Mouse (Mus musculus): ENCODE results near the gene Gadd45b. TPM values are rescaled to one million over a fixed set of nuclear protein-coding genes. Genes with fewer than 3 reads are reported as not detected.

Gadd45b gene
- total and polyA plus RNA-seq, 3 experiments, result 14.9 to 52.5 (median 24.4) TPM

DNA sequence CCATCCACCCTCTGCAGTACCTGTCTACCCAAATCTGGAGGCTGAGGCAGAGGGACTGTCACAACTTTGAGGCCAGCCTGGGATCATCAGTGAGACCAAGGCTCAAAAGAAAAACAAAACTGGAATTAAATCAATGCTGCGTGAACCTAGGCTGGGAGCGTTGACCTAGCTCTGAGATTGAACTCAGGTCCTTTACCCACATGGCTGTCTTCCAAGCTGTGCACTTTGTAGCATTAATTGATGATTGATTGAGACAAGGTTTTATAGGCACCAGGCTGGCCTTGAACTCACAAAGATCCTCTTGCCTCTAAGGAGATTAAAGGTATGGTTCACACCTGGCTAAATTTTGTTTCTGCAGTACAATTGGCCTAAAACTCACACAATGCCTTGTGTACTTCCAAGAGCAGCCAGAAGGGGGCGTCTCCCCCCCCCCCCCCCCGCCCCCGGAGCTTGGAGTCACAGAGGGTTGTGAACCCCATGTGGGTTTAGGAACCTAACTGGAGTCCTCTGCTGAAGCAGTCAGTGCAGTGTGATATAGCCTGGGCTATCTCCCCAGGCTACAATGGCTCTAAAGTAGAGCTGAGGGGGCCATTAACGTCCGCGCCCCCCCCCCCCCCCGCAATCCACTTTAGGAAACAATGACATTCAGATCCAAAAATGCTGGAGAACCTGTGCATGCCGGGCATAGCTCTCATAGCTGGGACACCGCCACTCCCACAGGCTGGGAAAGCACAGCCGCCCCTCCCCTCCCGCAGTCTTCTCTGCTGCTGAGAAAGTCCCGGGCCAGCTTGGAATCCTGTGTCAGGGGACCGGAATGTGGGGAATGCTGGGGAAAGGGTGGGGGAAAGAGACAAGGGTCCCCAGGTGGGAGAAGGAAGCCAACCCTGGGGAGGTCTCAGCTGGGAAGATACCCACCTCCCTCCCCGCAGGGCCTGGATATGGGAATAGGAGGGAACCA is 31.0 kb downstream of the Gadd45b start:
- no peaks in the 10 kb centered on the region for H3K79me2 ChIP-seq (replicated peaks; ENCODE audit: control insufficient read depth, extremely low read depth, insufficient read depth, poor library complexity, severe bottlenecking)
- TF ChIP-seq CHD1 (IDR thresholded peaks at IDR 0.05; ENCODE audit: low read depth, low read length) (no peak), RAD21 (IDR thresholded peaks at IDR 0.05; ENCODE audit: low read depth, low read length) (peak; percentile 10), CTCF (conservative IDR thresholded peaks at IDR 0.05 in 1 of 2, IDR thresholded peaks at IDR 0.05 in 1 of 2; ENCODE audit: low read depth in 2 of 2, low read length in 2 of 2) (peak; percentile 54 to 65), SMC3 (IDR thresholded peaks at IDR 0.05; ENCODE audit: low read depth, low read length) (peak; percentile 57), MXI1 (IDR thresholded peaks at IDR 0.05; ENCODE audit: low read depth, low read length) (no peak)
- H3K4me3 ChIP-seq (replicated peaks in 1 of 3; ENCODE audit: low read depth in 2 of 3, low read length in 2 of 3, poor library complexity in 1 of 3), result no peak overlapping the region
- dilution Hi-C loops (cut with MboI; ENCODE audit: extremely low pct_ligation_motif_present, extremely low pct_unique_long_range_greater_than_20kb, low sequenced_read_pairs) (no loop called here), in situ Hi-C loops (cut with MboI; ENCODE audit: low pct_ligation_motif_present, low pct_unique_long_range_greater_than_20kb, low sequenced_read_pairs) (no loop called here)
- H3K9ac ChIP-seq (ENCODE audit: insufficient read depth, low read depth), result no peak overlapping the region
- no peaks in the 10 kb centered on the region for H3K27me3 ChIP-seq (replicated peaks)
- peaks cover 20 to 46% of the 10 kb centered on the region in 2 experiments for H3K4me1 ChIP-seq (ENCODE audit: control insufficient read depth in 1 of 2, insufficient read depth in 2 of 2)
- H3K4me2 ChIP-seq (ENCODE audit: insufficient read depth, low read depth, poor library complexity, severe bottlenecking), result no peak overlapping the region
- H3K36me3 ChIP-seq (replicated peaks in 1 of 2; ENCODE audit: control insufficient read depth in 1 of 2, insufficient read depth in 1 of 2, low read length in 1 of 2), result no peaks in the 10 kb centered on the region
- no peak for DNase-seq (ENCODE audit: extremely low read depth)
- H3K9me3 ChIP-seq (replicated peaks; ENCODE audit: low read length), result no peaks in the 10 kb centered on the region
- no peak overlapping the region for H3K27ac ChIP-seq (ENCODE audit: insufficient read depth, low read depth)

DNA sequence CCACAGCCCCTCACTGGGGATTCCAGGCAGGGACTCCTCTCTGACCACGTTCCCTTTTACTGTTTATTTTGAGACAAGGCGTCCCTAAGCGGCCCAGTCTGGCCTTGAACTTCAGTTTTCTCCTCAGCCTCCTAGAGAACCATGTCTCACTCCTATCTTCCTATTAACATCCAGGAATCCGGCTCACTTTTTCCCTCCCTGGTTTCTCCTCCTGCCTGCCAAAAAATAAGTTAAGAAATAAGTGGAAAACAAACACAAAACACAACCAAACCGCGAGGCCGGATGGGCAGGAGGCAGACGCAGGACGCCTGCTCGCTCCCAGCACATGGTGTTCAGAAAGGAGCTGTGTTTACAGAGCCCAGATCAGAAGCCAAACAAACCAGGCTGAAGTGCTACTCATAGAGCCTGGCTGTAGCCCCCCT is 32.2 kb downstream of the Gadd45b start:
- Histone ChIP-seq H3K27me3 (replicated peaks) (no peaks in the 10 kb centered on the region), H3K4me1 (ENCODE audit: control insufficient read depth in 1 of 2, insufficient read depth in 2 of 2) (peaks cover 31 to 56% of the 10 kb centered on the region in 2 experiments), H3K4me2 (ENCODE audit: insufficient read depth, low read depth, poor library complexity, severe bottlenecking) (no peak overlapping the region), H3K79me2 (replicated peaks; ENCODE audit: control insufficient read depth, extremely low read depth, insufficient read depth, poor library complexity, severe bottlenecking) (no peaks in the 10 kb centered on the region), H3K4me3 (replicated peaks in 1 of 3; ENCODE audit: low read depth in 2 of 3, low read length in 2 of 3, poor library complexity in 1 of 3) (no peak overlapping the region), H3K36me3 (replicated peaks in 1 of 2; ENCODE audit: control insufficient read depth in 1 of 2, insufficient read depth in 1 of 2, low read length in 1 of 2) (no peaks in the 10 kb centered on the region), H3K9ac (ENCODE audit: insufficient read depth, low read depth) (no peak overlapping the region), H3K9me3 (replicated peaks; ENCODE audit: low read length) (no peaks in the 10 kb centered on the region), H3K27ac (ENCODE audit: insufficient read depth, low read depth) (no peak overlapping the region)
- dilution Hi-C loops (cut with MboI; ENCODE audit: extremely low pct_ligation_motif_present, extremely low pct_unique_long_range_greater_than_20kb, low sequenced_read_pairs), result no loop called here
- TF ChIP-seq NRF1 (IDR thresholded peaks at IDR 0.05; ENCODE audit: low read depth, low read length) (no peak), CHD1 (IDR thresholded peaks at IDR 0.05; ENCODE audit: low read depth, low read length) (no peak), JUND (conservative IDR thresholded peaks at IDR 0.05; ENCODE audit: low read depth, low read length) (no peak), TBP (conservative IDR thresholded peaks at IDR 0.05; ENCODE audit: low read depth, low read length) (no peak), HCFC1 (IDR thresholded peaks at IDR 0.05; ENCODE audit: low read depth, low read length) (no peak), CHD2 (IDR thresholded peaks at IDR 0.05; ENCODE audit: low read length) (no peak), MAFK (IDR thresholded peaks at IDR 0.05; ENCODE audit: insufficient replicate concordance, low read length) (no peak), ETS1 (conservative IDR thresholded peaks at IDR 0.05; ENCODE audit: low read depth, low read length) (no peak), GABPA (IDR thresholded peaks at IDR 0.05; ENCODE audit: insufficient replicate concordance, low read depth, low read length) (no peak), ZKSCAN1 (IDR thresholded peaks at IDR 0.05; ENCODE audit: borderline replicate concordance, low read depth, low read length) (no peak), MYC (IDR thresholded peaks at IDR 0.05; ENCODE audit: low read depth, low read length) (no peak), UBTF (IDR thresholded peaks at IDR 0.05; ENCODE audit: low read depth, low read length) (no peak), IRF4 (IDR thresholded peaks at IDR 0.05; ENCODE audit: low read depth, low read length) (no peak), KAT2A (IDR thresholded peaks at IDR 0.05; ENCODE audit: insufficient replicate concordance, low read length) (no peak), RAD21 (IDR thresholded peaks at IDR 0.05; ENCODE audit: low read depth, low read length) (no peak)
- no peak for DNase-seq (ENCODE audit: extremely low read depth)
- in situ Hi-C loops (cut with MboI; ENCODE audit: low pct_ligation_motif_present, low pct_unique_long_range_greater_than_20kb, low sequenced_read_pairs), result no loop called here

Data from CH12.LX (cell line).